Mouse (Mus musculus) neural tube, embryonic 11.5 days (tissue): Measurements from ENCODE around the gene Mamdc2. TPM values are rescaled to one million over a fixed set of nuclear protein-coding genes. Genes with fewer than 3 reads are reported as not detected.

Experiments used
- ATAC-seq: fragments of 200-750 bp; cut with Nextera tagmentation; 2 replicates; pipeline ENCODE4 v1.8.0; 2017; ENCODE audit warnings: moderate number of reproducible peaks, mild to moderate bottlenecking, moderate TSS enrichment, moderate library complexity; ENCODE audit not compliant: insufficient read depth, low FRiP score, low TSS enrichment
- DNase-seq: peaks from one replicate; pipeline ENCODE4 v3.0.0-alpha.2; 2015; ENCODE audit warnings: low spot score
- H3K27ac ChIP-seq: fragments of 300-500 bp; sonication (generic); 2 replicates; pipeline ENCODE4 v1.5.1; 2014; ENCODE audit warnings: low read depth, mild to moderate bottlenecking, low read length
- H3K27me3 ChIP-seq: fragments of 300-500 bp; sonication (generic); 2 replicates; pipeline ENCODE4 v1.6.1; 2014; ENCODE audit warnings: mild to moderate bottlenecking, low read length, mixed read lengths; ENCODE audit not compliant: control insufficient read depth, insufficient read depth
- H3K36me3 ChIP-seq: fragments of 300-500 bp; sonication (generic); 2 replicates; pipeline ENCODE4 v1.6.1; 2014; ENCODE audit warnings: mild to moderate bottlenecking, low read length, moderate library complexity, mixed read lengths; ENCODE audit not compliant: control insufficient read depth, insufficient read depth
- H3K4me1 ChIP-seq: fragments of 300-500 bp; sonication (generic); 2 replicates; pipeline ENCODE4 v1.6.1; 2014; ENCODE audit warnings: low read length, mixed read lengths; ENCODE audit not compliant: control insufficient read depth, insufficient read depth
- H3K4me2 ChIP-seq: fragments of 300-500 bp; sonication (generic); 2 replicates; pipeline ENCODE4 v1.6.1; 2014; ENCODE audit warnings: low read depth, mild to moderate bottlenecking, moderate library complexity
- H3K4me3 ChIP-seq: fragments of 300-500 bp; sonication (generic); 2 replicates; pipeline ENCODE4 v1.5.1; 2014; ENCODE audit warnings: low read depth, low read length
- H3K9ac ChIP-seq: fragments of 300-500 bp; sonication (generic); 2 replicates; pipeline ENCODE4 v1.6.1; 2014; ENCODE audit warnings: mild to moderate bottlenecking, low read length
- H3K9me3 ChIP-seq: fragments of 300-500 bp; sonication (generic); 2 replicates; pipeline ENCODE4 v1.6.1; 2016; ENCODE audit warnings: low read length; ENCODE audit not compliant: control insufficient read depth
- WGBS: fragments of 180-500 bp; shearing (Covaris S2); extraction: QIAGEN DNeasy Blood & Tissue Kit; methylation state at CpG from one replicate; pipeline ENCODE4 v1.1.7; 2014; 5-methylcytosine and 5-hydroxymethylcytosine counted together
- polyA plus RNA-seq: library from polyadenylated mRNA; unstranded; fragments of >200 nt; fragmentation: Nextera tagmentation; extraction: Ambion mirVana; gene quantifications from 2 replicates; pipeline ENCODE4 v1.2.1, GENCODE M21; 2014

Gene Mamdc2
- polyA plus RNA-seq, 1 experiment from 2014 or later: 2.0 TPM

DNA sequence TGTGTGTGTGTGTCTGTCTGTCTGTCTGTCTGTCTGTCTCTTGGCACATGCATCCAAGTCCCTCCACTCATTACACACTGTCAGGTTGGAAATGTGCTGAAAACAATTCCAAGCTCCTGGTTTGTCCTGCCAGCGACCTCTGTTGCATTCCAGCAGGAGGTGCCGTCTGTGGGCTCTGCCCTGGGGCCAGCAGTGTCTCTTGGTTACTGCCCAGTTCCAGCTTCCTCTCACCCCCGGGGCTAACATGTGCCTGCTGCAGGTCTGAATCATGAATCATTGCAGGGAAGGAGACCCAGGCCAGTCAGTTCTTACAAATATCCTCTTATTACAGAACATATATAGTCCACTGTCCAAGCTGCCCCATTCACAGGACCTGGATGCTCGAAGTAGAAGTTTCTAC is 9.2 kb upstream of the Mamdc2 start:
- no peaks in the 10 kb centered on the region for H3K9me3 ChIP-seq
- H3K27me3 ChIP-seq: no peaks in the 10 kb centered on the region
- no peaks in the 10 kb centered on the region; the same call in 1 of the 2 replicates for H3K4me1 ChIP-seq
- no peak for ATAC-seq
- H3K4me2 ChIP-seq: no peak overlapping the region
- no peaks in the 10 kb centered on the region for H3K36me3 ChIP-seq
- no peak overlapping the region for H3K4me3 ChIP-seq
- no peak for DNase-seq
- H3K27ac ChIP-seq: no peak overlapping the region
- H3K9ac ChIP-seq: no peak overlapping the region
- WGBS: 23% methylated on average over 4 of the region's 4 CpGs

DNA sequence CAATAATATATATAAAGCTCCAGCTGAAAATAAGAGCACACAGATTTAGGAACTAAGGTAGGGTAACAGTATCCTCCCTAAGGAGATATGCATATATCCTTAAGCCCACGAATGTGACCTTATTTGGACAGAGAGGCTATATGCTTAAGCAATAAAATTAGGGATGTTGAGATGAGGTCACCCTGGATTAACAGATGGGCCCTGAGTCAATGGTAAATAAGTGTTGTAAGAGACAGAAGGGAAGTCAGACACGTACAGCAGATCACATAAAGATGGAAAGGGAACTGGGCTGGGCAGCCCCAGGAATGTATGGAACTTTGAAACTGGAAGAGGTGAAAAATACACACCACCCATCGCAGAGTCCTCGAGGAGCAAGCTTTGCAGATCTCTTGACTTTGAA is 3.1 kb upstream of the Mamdc2 start:
- Histone ChIP-seq H3K9me3 (no peaks in the 10 kb centered on the region), H3K9ac (no peak overlapping the region), H3K27me3 (0 out of 2 replicates have a peak, but pooled peaks cover 2% of the 10 kb centered on the region), H3K4me1 (peaks cover 4% of the 10 kb centered on the region; the same call in 1 of the 2 replicates), H3K4me3 (no peak overlapping the region), H3K36me3 (no peaks in the 10 kb centered on the region), H3K27ac (no peak overlapping the region), H3K4me2 (no peak overlapping the region)
- ATAC-seq (no peak), DNase-seq (no peak)
- 80% methylated on average over 4 of the region's 4 CpGs for WGBS

DNA sequence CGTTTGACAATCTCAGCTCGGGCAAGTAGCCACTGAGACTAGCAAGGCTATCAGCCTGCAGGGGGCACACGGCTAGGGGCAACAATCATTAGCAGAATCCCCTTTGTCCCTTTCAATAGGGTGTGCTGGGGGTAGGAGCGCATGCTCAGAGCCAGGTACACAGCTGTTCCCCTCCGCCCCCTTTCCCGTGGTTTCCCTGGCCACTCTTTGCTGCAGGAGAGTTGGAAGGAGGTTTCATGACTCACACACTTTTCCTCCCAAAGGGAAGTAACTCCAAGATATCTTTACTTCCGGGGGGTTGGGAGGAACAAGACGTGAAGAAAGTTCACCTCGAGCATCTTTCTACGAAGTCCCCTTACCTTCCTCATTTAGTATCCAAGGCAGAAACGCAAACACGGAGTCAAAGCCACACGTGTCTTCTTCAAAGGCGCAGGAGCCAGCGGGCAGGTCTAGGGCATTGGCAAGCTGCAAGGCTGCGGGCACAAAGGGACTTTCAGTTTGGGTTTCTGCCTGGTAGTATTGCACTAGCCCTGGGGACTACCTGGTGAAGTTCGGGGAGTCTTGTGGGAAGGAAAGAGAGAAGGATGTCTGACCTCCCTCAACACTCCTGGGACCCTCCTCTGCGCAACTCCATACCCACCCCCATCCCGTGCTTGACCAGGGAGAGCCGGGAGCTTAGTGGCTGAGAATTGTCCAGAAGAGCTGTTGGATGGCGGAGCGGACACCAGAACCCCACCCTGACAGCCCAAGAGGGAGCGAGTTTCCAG is 838 bp downstream of the Mamdc2 start:
- WGBS: 1% methylated on average over 23 of the region's 23 CpGs
- Histone ChIP-seq H3K4me1 (peaks cover 4% of the 10 kb centered on the region; the same call in 1 of the 2 replicates), H3K36me3 (no peaks in the 10 kb centered on the region), H3K4me3 (peak overlapping the region; percentile 42), H3K27me3 (0 out of 2 replicates have a peak, but pooled peaks cover 2% of the 10 kb centered on the region), H3K9me3 (no peaks in the 10 kb centered on the region), H3K27ac (no peak overlapping the region), H3K9ac (peak overlapping the region; percentile 57), H3K4me2 (peak overlapping the region; percentile 98)
- peak; percentile 60 for DNase-seq
- peak; percentile 76 for ATAC-seq

- H3K9me3 ChIP-seq: no peaks in the 10 kb centered on the region
- no peak overlapping the region for H3K27ac ChIP-seq
- H3K4me3 ChIP-seq: no peak overlapping the region
- WGBS: 55% methylated on average over 7 of the region's 7 CpGs
- no peak overlapping the region for H3K9ac ChIP-seq
- no peak overlapping the region for H3K4me2 ChIP-seq
- peaks cover 4% of the 10 kb centered on the region; the same call in 1 of the 2 replicates for H3K4me1 ChIP-seq
- H3K27me3 ChIP-seq: 0 out of 2 replicates have a peak, but pooled peaks cover 2% of the 10 kb centered on the region
- no peaks in the 10 kb centered on the region for H3K36me3 ChIP-seq
- no peak for DNase-seq
- no peak for ATAC-seq
Observed at GRCm38 (mm10) chr19:23444910-23445845, 3.1 kb downstream of the Mamdc2 start.

DNA sequence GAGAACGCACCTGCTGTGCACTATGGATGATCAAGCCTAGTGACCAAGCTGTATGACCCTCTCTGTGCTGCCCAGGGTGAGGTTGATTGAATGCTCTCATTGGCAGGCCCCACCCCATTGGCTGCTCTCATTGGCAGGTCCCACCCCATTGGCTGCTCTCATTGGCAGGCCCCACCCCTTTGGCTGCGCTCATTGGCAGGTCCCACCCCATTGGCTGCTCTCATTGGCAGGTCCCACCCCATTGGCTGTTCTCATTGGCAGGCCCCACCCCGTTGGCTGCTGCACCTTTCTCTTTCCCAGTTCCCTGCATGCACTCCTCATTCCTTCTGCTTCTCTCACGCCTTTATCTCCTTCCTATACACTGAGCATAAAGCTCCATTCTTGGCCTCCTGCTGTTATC is 12.5 kb downstream of the Mamdc2 start:
- ATAC-seq: no peak
- Histone ChIP-seq H3K9me3 (no peaks in the 10 kb centered on the region), H3K36me3 (no peaks in the 10 kb centered on the region), H3K4me1 (no peaks in the 10 kb centered on the region), H3K27ac (no peak overlapping the region), H3K4me2 (no peak overlapping the region), H3K9ac (no peak overlapping the region), H3K27me3 (no peaks in the 10 kb centered on the region), H3K4me3 (no peak overlapping the region)
- WGBS: 72% methylated on average over 3 of the region's 4 CpGs
- DNase-seq: no peak

DNA sequence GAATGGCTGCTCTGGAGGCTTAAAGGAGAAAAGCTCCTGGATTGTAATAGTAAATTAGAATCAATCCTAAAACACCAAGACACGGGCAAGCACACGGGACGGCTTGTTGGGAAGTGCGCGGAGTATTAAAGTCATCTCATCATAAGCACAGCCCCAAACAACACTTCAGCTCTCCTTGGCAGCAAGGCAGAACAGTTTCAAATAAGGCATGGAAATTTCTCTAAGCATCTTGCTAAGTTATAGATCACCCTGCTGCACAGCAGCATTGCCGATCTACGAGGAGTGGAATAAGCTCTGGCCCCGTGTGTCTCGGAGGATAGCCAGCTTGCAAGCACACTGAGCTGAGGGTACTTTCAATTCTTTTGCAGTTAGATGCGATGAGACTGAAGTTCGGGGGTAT is 13.8 kb downstream of the Mamdc2 start:
- DNase-seq (no peak), ATAC-seq (no peak)
- 86% methylated on average over 11 of the region's 11 CpGs for WGBS
- Histone ChIP-seq H3K36me3 (no peaks in the 10 kb centered on the region), H3K9ac (no peak overlapping the region), H3K4me3 (no peak overlapping the region), H3K27ac (no peak overlapping the region), H3K4me2 (no peak overlapping the region), H3K27me3 (no peaks in the 10 kb centered on the region), H3K9me3 (no peaks in the 10 kb centered on the region), H3K4me1 (no peaks in the 10 kb centered on the region)

- Histone ChIP-seq H3K27me3 (no peaks in the 10 kb centered on the region), H3K9ac (no peak overlapping the region), H3K4me2 (no peak overlapping the region), H3K27ac (no peak overlapping the region), H3K4me1 (no peaks in the 10 kb centered on the region), H3K4me3 (no peak overlapping the region), H3K9me3 (no peaks in the 10 kb centered on the region), H3K36me3 (no peaks in the 10 kb centered on the region)
- DNase-seq: no peak
- 89% methylated on average over 1 of the region's 1 CpGs for WGBS
- ATAC-seq: no peak
Observed at GRCm38 (mm10) chr19:23417668-23418067, 30.6 kb downstream of the Mamdc2 start.

DNA sequence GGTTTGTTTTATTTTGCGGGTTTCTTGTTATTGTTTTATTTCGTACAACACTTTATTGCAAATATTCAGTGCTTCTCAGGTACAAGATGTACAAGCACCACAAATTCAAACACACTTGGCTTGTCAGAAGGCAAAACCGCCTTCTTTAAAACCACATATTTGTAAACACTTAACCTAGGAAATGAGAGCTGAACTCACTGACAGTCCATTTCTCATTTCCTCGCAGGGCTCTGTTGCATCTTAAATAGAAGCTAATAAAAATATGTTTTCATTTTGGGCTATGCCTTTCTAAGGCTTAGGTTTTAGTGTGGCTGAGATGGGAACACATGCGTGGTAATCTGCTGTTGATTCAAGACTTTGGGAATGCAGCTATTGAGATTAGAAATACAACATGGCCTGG is 37.4 kb downstream of the Mamdc2 start:
- H3K9me3 ChIP-seq: no peaks in the 10 kb centered on the region
- no peaks in the 10 kb centered on the region for H3K27me3 ChIP-seq
- WGBS: 75% methylated on average over 5 of the region's 5 CpGs
- ATAC-seq (no peak), DNase-seq (no peak)
- H3K36me3 ChIP-seq: no peaks in the 10 kb centered on the region
- H3K9ac ChIP-seq: no peak overlapping the region
- H3K4me3 ChIP-seq: no peak overlapping the region
- no peaks in the 10 kb centered on the region for H3K4me1 ChIP-seq
- H3K4me2 ChIP-seq: no peak overlapping the region
- no peak overlapping the region for H3K27ac ChIP-seq
